Mouse (Mus musculus): ENCODE results near the gene Hexim2.

Gene Hexim2

DNA sequence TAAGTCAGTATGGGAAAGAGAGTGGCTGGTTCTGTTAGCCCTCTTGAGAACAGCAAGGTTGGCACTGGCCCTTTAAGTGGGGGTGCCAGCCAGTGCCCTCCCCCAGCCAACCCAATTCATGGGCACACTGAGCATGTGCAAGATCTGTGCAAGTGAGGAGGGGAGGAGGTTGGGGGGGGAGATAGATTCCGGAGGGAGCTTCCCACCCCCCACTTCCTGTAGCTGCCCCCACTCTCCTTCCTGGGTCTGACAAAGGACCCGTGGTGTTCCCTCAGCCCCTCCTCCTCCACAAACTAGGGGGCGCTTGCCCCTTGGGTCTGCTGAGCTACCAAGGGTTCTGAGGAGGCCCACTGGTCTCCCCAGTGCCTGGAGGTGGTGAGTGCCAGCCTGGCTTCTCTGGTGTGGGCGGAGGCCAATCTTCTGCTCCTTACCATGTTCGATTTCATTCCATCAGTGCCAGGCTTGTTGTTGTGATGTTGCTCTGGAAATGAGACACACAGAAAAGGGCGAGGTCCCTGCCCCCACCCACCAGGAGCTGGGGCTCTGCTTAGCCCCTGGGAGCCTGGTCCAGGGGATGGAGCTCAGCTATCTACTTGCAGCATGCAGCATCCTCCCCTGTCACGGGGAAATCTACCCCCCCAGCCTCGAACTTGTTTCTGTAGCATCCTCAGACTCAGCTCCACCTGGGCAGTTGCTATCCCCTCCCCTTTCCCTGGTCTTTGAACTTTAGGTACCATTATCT, 10.4 kb downstream of the Hexim2 start:
- peak; percentile 81 to 88 for DNase-seq

DNA sequence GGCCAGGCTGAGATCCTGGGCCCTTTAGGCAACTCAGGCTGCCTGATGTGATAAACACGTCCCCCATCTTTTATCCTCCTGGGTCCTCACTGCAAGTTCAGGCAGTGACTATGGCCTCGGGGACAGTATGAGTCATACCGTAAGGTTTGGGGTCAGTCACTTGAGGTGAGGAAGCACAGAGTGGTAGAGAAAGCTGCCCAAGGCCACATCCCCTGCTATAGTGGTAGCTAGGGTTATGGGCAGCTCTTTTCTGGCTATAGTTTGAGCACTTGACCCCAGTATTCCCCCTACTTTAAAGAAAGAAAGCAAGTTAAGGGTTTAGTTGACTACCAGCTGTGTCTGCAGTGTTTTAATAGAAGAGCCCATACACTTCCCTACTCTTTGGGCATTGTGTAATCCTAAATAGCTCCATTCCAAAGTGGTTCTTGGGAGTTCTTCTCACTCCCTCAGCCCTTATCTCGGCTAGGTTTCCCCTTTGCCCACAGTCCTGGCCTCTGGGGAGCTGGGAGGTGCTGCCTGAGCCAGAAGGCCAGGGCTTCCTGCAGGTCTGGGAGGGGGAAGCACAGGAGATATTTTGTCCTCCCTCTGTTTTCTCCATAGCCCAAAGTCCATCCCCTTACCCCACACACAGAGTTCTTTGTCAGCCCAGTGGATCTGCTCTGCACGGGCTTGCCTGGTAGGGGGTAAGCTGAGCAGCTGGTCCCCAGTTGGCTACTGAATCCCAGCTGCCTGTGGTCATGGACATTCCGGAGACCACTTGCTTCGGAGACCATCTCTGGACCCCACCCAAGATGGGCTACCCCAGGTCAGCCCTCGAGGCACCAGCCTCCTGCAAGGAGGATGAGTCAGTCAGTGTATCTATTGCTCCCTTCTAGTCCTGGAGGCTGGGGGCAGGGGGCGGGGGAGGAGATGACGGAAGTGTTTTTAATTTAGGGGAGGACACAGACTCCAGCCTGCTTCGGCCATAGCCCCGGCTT, 12.4 kb downstream of the Hexim2 start:
- no peak for DNase-seq

DNA sequence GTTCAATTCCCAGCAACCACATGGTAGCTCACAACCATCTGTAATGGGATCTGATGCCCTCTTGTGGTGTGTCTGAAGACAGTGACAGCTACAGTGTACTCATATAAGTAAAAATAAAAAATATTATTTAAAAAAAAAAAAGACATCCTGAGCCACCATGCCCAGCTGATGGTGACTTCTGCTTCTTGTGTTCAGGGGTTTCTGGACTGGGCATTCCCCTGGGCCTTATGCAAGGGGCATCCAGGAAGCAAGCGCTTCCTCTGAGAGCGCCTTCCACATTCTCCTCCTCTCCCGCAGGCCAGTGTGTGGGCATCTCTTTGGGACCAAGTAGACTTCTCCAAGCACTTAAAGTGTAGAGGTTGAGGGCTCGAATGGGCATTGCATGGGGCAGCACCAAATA, 14.2 kb downstream of the Hexim2 start:
- no peak for DNase-seq

DNA sequence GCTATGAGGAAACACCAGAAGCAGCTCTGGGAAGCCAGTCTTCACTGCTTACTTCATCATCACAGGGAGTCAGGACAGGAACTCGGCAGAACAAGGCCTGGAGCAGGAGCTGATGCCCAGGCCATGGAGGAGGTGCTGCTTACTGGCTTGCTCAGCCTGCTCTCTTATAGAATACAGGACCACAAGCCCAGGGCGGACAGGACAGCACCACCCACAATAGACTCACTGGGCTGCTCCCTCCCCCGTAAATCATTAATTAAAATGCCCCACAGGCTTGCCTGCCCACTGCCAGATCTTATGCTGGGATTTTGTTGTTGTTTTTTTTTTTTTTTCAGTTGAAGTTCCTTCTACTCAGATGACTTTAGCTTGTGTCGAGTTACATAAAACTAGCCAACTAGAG, 15.5 kb downstream of the Hexim2 start:
- no peak for DNase-seq

DNA sequence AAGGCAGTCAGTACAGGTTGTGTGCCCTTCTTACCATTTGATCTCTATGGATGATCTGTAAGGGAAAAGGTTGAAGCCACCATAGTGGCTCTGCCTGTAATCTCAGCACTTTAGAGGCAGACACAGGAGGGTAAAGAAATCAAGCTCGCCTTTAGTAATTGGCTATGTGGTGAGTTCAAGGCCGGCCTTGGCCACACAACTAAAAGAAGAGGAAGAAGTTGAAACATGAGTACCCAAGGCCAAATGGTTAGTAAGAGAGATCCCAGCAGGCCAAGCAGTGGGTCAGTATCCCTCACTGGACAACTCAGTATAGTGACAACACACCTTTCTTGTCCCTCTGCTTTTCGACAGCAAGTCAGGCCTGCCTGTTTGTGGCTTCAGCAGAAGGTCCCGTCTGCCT, 17.5 kb downstream of the Hexim2 start:
- no peak for DNase-seq

DNA sequence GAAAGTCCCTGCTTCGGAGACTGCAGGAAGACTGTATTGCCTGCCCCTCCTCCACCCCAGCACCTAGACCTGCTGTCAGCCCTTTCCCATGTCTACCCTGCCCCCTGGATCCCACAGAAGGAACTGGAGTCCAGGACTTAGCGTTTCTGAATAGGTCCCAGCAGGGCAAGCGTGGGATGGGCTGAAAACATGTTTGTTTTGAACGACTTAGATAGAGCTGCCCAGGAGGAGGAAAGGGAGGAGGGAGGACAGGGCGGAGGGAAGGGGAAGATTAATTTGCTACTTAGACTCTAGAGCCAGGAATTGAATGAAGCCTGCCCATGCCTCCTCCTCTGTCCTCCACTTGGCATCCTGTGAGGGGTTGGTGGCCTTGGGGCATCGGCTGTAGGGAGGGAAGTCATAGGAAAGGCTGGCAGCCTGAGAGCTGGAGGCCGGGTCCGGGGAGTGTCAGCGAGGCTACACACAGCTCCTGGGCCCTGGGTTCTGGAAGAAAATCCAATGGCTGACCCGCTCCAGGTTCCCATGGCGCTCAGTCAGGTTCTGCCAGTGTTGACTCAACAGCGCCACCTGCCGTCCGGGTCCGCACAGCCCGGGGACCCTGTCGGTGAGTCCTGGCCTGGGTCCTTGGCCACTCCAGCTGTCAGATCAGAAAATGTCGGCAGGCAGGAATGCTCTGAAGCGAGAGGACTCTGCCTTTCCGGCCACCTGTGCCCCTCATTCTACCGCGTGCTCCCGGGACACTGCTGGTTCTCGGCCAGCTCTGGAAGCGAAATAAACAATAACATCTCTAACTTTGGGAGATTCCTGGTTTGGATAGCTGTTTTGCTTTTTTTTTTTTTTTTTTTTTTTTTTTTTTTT, 26.6 kb downstream of the Hexim2 start:
- peak; percentile 89 to 94 for DNase-seq

DNA sequence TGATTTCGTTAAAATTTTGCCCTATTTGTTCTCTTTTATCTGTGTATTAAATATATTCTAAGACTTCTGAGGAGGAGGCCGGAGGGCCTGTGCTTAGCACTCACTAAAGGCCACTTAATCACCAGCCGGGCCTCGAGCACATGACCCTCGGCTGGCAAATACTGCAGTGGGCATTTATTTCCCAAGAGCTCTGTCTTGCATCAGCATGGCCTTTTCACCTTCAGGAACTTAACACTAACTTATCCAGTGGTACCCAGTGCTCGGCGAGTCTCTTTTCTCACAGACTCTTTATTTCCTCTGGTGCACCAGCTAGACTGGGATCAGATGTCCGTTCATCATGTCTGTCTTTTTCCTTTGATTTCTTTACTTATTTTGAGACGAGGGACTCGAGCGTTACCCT, 28.5 kb downstream of the Hexim2 start:
- no peak for DNase-seq

DNA sequence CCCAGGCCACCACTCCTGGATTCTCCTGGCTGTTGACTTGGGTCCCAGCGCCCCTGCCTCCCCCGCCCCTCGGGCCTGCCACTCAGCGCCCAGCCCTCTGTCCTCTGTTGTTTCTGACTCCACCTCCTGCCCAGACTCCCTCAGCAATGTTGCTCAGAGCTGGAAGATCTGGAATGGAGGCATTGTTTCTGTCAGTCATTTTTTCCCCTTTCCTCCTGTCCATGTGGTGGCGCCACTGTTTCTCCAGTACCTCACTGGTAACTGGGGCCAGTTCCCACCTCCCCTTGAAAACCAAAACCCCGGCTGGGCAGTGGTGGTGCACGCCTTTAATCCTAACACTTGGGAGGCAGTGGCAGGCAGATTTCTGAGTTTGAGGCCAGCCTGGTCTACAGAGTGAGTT, 29.2 kb downstream of the Hexim2 start:
- DNase-seq = peak in 1 of 2 experiments; percentile 29

DNA sequence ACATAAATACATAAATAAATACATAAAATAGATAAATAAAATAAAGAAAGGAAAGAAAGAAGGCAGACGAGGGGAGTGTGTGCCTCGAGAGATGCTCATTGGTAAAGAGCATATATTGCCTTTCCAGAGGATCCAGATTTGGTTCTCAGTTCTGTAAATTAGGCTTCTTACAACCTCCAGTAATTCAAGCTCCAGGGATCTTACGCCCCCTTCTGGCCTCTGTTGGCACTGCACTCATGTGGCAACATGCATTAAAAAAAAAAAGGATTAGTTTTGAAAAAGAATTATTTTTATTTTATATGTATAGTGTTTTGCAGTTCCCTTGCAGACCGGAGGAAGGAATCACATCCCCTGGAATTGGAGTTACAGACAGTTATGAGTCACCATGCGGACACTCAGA, 29.9 kb downstream of the Hexim2 start:
- peak in 1 of 2 experiments; percentile 38 for DNase-seq

DNA sequence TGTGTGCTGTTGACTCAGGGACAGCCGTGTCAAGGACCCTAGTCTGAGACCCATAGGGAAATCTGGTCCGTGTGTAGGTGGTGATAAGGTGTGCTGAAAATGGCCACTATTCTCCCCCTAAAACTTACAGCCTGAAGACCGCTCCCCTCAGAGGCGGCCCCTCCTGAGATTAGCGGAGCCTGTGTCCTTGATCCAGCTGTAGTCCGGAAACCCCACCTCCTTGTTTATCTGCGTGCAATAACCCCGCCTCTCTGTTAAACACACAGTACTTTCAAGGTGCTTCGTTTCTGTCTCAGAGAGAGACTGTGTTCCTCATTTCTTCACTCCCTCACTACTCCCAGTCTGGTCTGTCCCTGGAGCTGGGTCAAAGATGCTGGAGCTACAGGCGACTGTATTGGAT, 32.2 kb downstream of the Hexim2 start:
- peak in 1 of 2 experiments; percentile 59 for DNase-seq

DNA sequence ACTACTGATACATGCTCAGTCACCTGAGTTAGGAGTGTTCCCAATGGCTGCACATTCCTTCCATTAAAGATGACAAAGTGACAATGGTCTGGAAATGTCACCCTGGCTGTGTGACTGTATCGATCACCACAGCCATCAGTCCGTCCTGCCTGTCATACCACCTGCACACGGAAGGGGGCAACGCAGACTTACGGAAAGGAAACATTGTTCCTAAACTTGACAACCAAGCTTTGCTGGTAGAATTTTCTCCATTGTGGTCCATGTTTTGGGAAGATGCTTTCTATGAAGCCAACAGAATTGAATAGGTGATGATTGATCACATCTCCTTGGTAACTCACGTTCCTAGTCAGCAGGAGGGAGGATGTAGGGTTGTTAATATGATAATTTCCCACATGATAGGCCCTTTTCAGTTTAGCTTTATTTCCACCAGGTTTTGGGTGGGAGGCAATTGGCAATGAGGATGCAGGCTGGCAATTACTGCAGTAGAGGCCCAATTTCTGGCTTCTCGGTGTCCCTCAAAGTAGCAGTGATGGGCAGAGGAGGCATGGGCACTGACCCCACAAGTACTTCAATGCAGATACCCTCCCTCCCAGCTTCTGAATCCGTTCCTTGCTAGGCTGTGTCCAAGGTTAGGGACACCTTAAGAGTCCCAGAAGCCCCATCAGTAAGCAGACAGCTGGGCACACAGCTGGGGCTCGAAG, 36.6 kb downstream of the Hexim2 start:
- peak; percentile 78 to 81 for DNase-seq

DNA sequence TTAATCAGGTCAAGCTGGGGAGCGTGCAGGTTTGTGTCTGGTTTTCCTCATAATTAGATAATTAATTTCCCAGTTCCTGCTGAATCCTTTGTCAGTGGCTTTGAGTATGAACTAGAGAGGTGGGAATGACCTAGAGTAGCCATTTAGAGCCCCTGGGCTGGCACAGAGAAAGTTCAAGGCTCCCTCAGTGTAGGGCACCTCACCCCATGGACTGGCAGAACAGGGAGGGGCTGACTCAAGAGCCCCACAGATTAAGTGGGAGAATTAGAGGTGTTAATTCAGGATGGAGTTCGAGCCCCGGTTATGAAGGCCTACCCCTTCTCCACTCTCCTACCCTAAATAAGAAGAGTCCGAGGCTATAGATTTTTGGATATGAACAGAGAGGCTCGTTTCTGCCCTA, 37.4 kb downstream of the Hexim2 start:
- DNase-seq = no peak

DNA sequence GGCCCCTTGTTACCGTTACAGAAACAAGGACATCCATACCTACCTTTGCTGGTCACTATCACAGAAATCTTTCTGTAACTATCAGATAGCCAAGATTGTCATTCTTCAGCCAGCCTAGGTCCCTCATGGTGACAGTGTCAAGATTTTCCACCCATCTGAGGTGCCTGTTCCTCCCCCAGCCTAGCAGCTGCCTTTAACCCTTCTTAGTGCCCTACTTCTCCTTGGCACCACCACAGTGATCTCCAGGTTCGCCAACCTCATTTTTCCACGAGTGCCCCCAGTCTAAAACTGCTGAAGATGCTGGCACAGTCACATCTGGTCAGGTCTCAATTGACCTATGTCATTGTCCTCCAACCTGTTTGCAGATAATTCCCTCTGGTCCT, 37.9 kb downstream of the Hexim2 start:
- DNase-seq = peak in 1 of 2 experiments; percentile 60

DNA sequence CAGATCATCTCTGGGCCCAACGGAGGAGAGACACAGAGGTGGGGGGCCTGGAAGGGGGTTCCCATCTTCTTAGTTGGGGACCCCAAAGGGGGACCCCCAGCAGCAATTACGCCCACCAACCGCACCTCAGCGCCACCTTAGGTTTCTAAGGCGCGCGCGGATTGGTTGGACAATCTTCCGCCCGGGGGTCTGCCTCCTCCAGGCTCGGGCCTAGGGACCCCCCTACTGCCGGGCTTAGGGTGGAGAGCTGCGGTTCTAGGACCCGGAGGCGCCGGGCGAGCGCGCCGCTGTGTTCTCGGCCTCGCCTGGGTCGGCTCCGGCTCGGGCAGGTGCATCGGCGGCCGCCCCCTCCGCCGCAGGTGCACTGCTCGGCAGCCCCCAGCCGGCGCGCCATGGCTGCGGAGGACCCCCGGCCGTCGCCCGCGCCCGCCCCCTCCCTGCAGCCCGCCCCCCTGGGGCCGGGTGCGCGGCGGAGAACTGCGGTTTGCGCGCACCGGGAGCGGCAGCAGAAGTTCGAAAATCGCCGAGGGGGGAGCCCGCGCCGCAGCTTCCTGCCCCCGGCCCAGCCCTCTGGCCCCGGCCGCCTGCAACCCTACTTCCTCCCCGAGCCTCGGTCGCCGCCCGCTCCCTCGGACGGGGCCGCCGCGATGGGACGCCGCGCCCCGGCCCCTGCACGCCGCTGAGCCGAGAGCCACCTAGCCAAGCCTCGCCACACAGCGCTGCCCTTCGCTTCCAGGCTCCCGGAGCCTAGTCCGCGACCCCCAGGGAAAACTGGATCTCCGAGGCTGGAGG, 38.5 kb downstream of the Hexim2 start, which contains the start of gene Fmnl1:
Gene Fmnl1, plus strand, starts transcription at position 614 of the 792 bp plus-strand sequence.
- DNase-seq = peak; percentile 86 to 91

DNA sequence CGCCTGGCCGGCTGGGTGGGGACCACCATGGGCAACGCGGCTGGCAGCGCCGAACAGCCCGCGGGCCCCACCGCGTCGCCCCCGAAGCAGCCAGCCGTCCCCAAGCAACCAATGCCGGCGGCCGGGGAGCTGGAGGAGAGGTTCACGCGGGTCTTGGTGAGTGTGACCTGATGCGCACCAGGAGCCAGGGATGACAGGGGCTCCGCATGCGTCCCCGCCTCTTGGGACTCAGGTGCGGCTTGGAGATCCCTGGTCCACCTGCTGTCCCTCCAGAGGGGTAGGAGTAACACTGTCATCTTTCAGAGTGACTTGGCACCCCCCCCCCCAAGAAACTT, 39.0 kb downstream of the Hexim2 start:
- DNase-seq = no peak

DNA sequence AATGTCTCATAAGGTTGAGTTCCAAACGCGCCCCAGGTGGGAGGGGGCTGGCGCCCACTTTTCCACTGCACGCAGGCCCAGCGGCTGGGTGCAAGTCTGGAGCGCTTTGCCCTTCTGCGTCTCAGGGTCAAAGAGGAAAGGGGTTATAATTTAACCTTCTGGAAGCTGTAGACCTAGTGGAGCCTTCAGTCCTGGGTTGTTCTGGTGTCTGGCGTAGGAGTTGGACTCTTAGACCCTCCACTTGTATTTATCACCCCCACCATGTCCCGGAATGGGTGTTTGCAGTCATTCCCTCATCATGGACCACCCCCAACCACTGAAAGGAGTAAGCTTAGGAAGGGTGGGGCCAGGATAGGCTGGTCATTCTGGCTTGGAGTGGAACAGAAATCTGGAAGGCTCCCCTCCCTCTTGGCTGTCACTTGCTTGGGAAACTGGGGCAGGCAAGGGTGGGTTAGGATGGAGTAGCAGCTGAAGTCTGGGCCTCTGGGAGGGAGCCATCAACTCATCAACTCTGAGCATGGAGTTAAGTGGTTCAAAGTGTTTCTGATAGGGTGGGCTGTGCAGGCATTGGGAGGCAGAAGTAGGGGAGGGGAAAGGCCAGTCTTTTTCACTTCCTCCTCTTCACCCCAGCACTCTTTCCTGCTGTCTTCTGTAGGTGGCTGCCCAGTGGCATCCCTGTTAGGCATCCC, 39.6 kb downstream of the Hexim2 start:
- peak; percentile 49 to 58 for DNase-seq

DNA sequence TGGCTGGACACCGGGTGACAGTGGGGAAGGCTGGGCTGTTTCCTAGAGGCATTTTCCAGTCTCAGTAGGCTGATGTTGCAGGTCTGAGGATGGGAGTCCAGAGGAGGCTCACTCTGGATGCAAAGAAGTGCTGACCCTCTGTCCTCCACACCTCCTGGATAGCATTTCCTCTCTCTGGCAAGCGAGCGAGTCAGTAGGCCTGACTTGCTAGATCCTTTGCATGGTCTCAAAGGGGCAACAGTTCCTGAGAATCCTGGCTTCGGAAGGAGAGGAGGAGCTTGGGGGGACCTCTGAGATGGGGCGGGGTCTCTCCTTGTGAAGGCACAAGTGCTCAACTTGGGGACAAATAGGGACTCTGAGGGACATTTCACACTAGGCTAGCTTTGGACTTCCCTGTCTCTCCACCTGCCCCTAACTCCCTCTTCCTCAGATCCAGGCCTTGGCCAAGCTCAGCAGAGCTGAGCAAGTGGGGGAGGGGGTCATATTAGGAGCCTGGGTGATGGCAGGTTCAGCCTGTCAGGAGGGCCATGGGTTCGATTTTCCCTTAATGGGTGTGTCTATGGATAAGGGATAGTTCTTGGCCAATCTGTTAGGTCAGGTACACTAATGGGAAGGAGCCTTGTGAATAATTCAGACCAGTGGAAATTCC, 40.3 kb downstream of the Hexim2 start:
- DNase-seq = peak; percentile 43 to 46

DNA sequence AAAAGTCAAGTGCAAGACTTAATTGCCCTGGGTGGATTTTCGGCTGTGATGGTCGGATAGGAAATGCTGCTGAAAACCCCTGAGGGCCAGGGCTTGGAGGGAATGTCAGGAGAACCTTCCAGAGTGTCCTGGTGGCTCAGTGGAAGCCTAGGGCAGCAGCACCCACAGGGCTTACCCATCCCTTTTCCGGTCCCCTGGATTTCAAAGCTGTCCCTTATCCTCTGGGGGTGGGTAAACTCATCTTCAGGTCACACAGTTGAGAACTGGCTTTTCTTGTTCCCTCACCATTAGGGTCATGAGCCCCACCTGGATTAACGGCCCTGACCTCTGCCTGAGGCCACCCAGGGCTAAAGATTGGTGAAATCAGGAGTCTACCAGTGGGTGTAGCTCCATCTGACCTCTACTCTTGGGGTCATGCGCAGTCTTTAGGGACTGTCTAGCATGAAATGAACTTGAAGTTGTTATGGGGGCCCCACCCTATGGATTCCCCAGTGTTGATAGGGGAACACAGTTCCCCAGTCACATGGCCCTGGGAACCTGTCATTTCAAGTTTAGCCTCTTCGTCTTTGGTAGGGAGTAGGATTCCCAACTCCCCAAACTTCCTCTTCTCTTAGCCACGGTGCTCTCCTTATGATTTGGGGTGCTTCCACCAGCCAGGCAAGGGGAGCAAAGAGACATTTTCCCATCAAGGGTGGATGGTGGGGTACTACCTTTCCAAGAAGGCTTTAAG, 41.0 kb downstream of the Hexim2 start:
- DNase-seq = no peak

DNA sequence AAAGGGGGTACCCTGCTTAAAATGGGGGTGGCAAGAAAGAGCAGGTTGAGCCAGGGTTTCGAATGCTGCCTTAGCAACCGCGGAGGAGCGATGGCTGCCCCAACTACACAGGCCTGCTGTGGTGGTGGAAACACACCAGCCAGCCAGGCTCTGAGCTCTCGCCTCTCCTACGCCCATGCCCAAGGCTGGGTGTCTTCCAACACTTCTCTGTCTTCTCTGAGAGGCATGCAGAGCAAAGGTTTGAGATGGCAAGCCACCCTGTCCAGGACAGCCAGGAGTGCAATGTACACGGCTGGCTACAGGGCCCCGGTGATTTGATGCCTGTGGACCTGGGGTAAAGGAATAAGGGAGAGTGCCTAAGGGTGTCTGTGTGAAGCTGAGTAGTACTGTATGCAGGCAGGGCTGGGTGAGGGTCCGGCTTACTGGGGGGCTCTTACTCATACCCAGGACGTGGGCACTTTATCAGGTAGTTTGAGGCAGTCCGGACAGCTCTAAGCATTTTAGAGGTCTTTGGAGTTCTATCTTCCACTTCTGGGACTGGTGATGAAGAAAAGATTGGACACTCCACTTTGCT, 41.6 kb downstream of the Hexim2 start:
- DNase-seq = peak; percentile 54 to 57

Data from thymus, postnatal 36 days (tissue).